ENCODE assay signal across 10 mouse cellular contexts in genomic region chr10:123183243-123183642, GRCm38 (mm10). TPM values are rescaled to one million over a fixed set of nuclear protein-coding genes. Genes with fewer than 3 reads are reported as not detected.
DNase-seq lines count a peak whose midpoint lies in the region; ATAC-seq and TF ChIP-seq lines count a peak whose summit lies in the region.
"Had no signal": no experiment of that assay in that cellular context is flagged by ENCODE, and none has a peak within 500 bp of the region (broad histone marks: within the 10 kb centered on the region; RNA-seq: fewer than 3 reads in every experiment).

No protein-coding gene starts in this region.

- H3K4me2 ChIP-seq in liver, embryonic 16.5 days (ENCODE audit: low read depth, low read length), result no peak overlapping the region
- H3K4me2 ChIP-seq: embryonic facial prominence, embryonic 12.5 days had no signal

- H3K36me3 ChIP-seq in MEL (ENCODE audit: control insufficient read depth in 1 of 2, insufficient read depth in 2 of 2, low read length in 2 of 2), result peaks cover 27 to 33% of the 10 kb centered on the region in 2 experiments
- H3K36me3 ChIP-seq in liver, embryonic 16.5 days (ENCODE audit: control insufficient read depth, insufficient read depth), result peaks cover 16% of the 10 kb centered on the region

- TF ChIP-seq CTCF in MEL (IDR thresholded peaks at IDR 0.05 in 2 of 3, conservative IDR thresholded peaks at IDR 0.05 in 1 of 3; ENCODE audit: control insufficient read depth in 1 of 3, insufficient read depth in 1 of 3, low read depth in 2 of 3, low read length in 3 of 3, poor library complexity in 1 of 3, severe bottlenecking in 1 of 3), result no peak

- TF ChIP-seq POLR2A in MEL (IDR thresholded peaks at IDR 0.05; ENCODE audit: control insufficient read depth in 1 of 2, insufficient read depth in 1 of 2, low read depth in 1 of 2, low read length in 2 of 2, poor library complexity in 1 of 2), result no peak

- peak; percentile 33; the same call in 1 of the 2 replicates for ATAC-seq in liver, embryonic 16.5 days (ENCODE audit: low read depth)

- DNase-seq in heart, adult 18-20 months, result peak; percentile 22 to 33
- DNase-seq in heart, adult 9 months (ENCODE audit: low spot score in 2 of 2), result no peak
- peak; percentile 23 for DNase-seq in MEL (ENCODE audit: low read depth, low spot score)
- DNase-seq in gastrocnemius, postnatal 14 days, result peak; percentile 19
- DNase-seq in neural tube, embryonic 10.5 days (ENCODE audit: extremely low spot score, low spot score), result no peak
- DNase-seq in spleen, adult 12 weeks (ENCODE audit: low spot score), result no peak
- no peak for DNase-seq in retina, embryonic 14.5 days (ENCODE audit: low spot score)

- H3K4me3 ChIP-seq in MEL (ENCODE audit: control insufficient read depth in 1 of 2, insufficient read depth in 1 of 2, low read depth in 2 of 2, low read length in 2 of 2), result no peak overlapping the region
- H3K4me3 ChIP-seq in liver, embryonic 16.5 days (ENCODE audit: low read depth, low read length), result no peak overlapping the region
- H3K4me3 ChIP-seq: embryonic facial prominence, embryonic 12.5 days; layer of hippocampus, adult 2 months had no signal

- H3K27me3 ChIP-seq in MEL (ENCODE audit: control insufficient read depth in 1 of 2, insufficient read depth in 2 of 2, low read length in 2 of 2), result no peaks in the 10 kb centered on the region
- H3K27me3 ChIP-seq in liver, embryonic 16.5 days (ENCODE audit: control insufficient read depth, insufficient read depth, low read depth, low read length), result no peaks in the 10 kb centered on the region
- H3K27me3 ChIP-seq: embryonic facial prominence, embryonic 12.5 days had no signal

- TF ChIP-seq EP300 in MEL (IDR thresholded peaks at IDR 0.05; ENCODE audit: low read depth in 1 of 2, low read length in 2 of 2), result no peak

- intact Hi-C loops in gastrocnemius, postnatal 14 days (cut with DNase I; ENCODE audit: low total_unique reads), result no loop called here

- peaks cover 19% of the 10 kb centered on the region in 2 experiments for H3K4me1 ChIP-seq in MEL (ENCODE audit: control insufficient read depth in 1 of 2, insufficient read depth in 2 of 2, low read length in 2 of 2)
- H3K4me1 ChIP-seq in liver, embryonic 16.5 days (ENCODE audit: control insufficient read depth, low read depth, low read length), result peaks cover 25% of the 10 kb centered on the region

- WGBS in liver, embryonic 16.5 days (ENCODE audit: insufficient replicate concordance), result 27% methylated on average over 7 of the region's 7 CpGs

- H3K9me3 ChIP-seq in MEL (replicated peaks; ENCODE audit: insufficient read depth, low read length), result no peaks in the 10 kb centered on the region
- no peaks in the 10 kb centered on the region for H3K9me3 ChIP-seq in liver, embryonic 16.5 days (replicated peaks; ENCODE audit: control insufficient read depth, low read length)
- H3K9me3 ChIP-seq: embryonic facial prominence, embryonic 12.5 days had no signal

- no peak overlapping the region; the same call in 1 of the 2 replicates for H3K27ac ChIP-seq in MEL (ENCODE audit: control insufficient read depth, low read depth, low read length)
- no peak overlapping the region for H3K27ac ChIP-seq in liver, embryonic 16.5 days (ENCODE audit: low read length)
- H3K27ac ChIP-seq: embryonic facial prominence, embryonic 12.5 days; layer of hippocampus, adult 2 months had no signal

- H3K79me2 ChIP-seq in MEL (ENCODE audit: control insufficient read depth, insufficient read depth, low read length, poor library complexity), result peaks cover 49% of the 10 kb centered on the region

- no peak for TF ChIP-seq RAD21 in MEL (IDR thresholded peaks at IDR 0.05; ENCODE audit: low read depth, low read length)

- H3K9ac ChIP-seq in MEL (ENCODE audit: control insufficient read depth, low read depth, low read length, poor library complexity, severe bottlenecking), result no peak overlapping the region
- no peak overlapping the region for H3K9ac ChIP-seq in liver, embryonic 16.5 days (ENCODE audit: low read depth, low read length)
- H3K9ac ChIP-seq: embryonic facial prominence, embryonic 12.5 days had no signal

TF ChIP-seq in MEL, 35 proteins besides CTCF, POLR2A, EP300 and RAD21:
- no peak for TF ChIP-seq TAL1 (IDR thresholded peaks at IDR 0.05; ENCODE audit: low read length)

RNA-seq across cellular contexts. Expression of gene Usp15, which starts 13.6 kb away (rescaled TPM):
- 10 to 100 TPM; 89.5 to 93.9 TPM for total RNA-seq in heart, adult 18-20 months (2021)
- 98.2 and 118 TPM in 2 replicates for total RNA-seq in MEL (2012; rRNA removed)
- polyA plus RNA-seq in MEL (2012; ENCODE audit: insufficient read depth in 1 of 2, insufficient read length in 2 of 2, low read depth in 1 of 2, low replicate concordance in 2 of 2, missing spikeins in 1 of 2), result 100 to 1,000 TPM; 117 to 150 TPM
- total RNA-seq in gastrocnemius, postnatal 14 days (2021), result 100 to 1,000 TPM; 145 to 155 TPM
- 88.1 and 89.9 TPM in 2 replicates for polyA plus RNA-seq in liver, embryonic 16.5 days (2015; fragmentation: Nextera tagmentation; extraction: Ambion mirVana)

Comparison
In these comparisons a context has a peak if more than half of its experiments do, and no peak if none do; other contexts are left out.
1. DNase-seq: peak in heart, adult 18-20 months (2 of 2), MEL (single experiment) and gastrocnemius, postnatal 14 days (single experiment); none in heart, adult 9 months (0 of 2), neural tube, embryonic 10.5 days (single experiment), spleen, adult 12 weeks (single experiment) and retina, embryonic 14.5 days (single experiment).